Mouse (Mus musculus) CH12.LX (cell line): ENCODE results near the gene Zmynd8. TPM values are rescaled to one million over a fixed set of nuclear protein-coding genes. Genes with fewer than 3 reads are reported as not detected.
"Not testable (repeated sequence)": the region's sequence is repeated elsewhere in the genome, so short reads cannot be mapped to it uniquely, and the experiment has no call there.

ENCODE experiments used
- DNase-seq: peaks from one replicate; pipeline ENCODE4 v3.0.0-alpha.2; 2013; ENCODE audit errors: extremely low read depth
- H3K27ac ChIP-seq: 2 replicates; pipeline ENCODE4 v1.5.1; 2012; ENCODE audit warnings: low read depth, mild to moderate bottlenecking, control low read depth, moderate library complexity; ENCODE audit not compliant: insufficient read depth
- H3K27me3 ChIP-seq: replicated peaks from 2 replicates; pipeline ENCODE3; 2012; ENCODE audit warnings: inconsistent platforms
- H3K36me3 ChIP-seq, 2 experiments: replicated peaks in 1 of 2; 2 replicates each; pipeline versions ENCODE3 to v1.6.1; 2012; ENCODE audit warnings: inconsistent platforms in 1 of 2, low read length in 1 of 2, mild to moderate bottlenecking in 1 of 2, mixed read lengths in 1 of 2, moderate library complexity in 1 of 2; ENCODE audit not compliant: control insufficient read depth in 1 of 2, insufficient read depth in 1 of 2
- H3K4me1 ChIP-seq, 2 experiments: 2 replicates each; pipeline ENCODE4 v1.6.1; 2012; ENCODE audit warnings: inconsistent platforms in 1 of 2, moderate library complexity in 1 of 2; ENCODE audit not compliant: insufficient read depth in 2 of 2, control insufficient read depth in 1 of 2
- H3K4me2 ChIP-seq: 2 replicates; pipeline ENCODE4 v1.6.1; 2012; ENCODE audit warnings: low read depth, mild to moderate bottlenecking, control low read depth; ENCODE audit not compliant: poor library complexity, insufficient read depth, severe bottlenecking
- H3K4me3 ChIP-seq, 3 experiments: fragments of 150-350 bp in 1 of 3; sonication (generic) in 1 of 3; replicated peaks in 1 of 3; 2 replicates each; pipeline versions ENCODE3 to v1.5.1; 2011 to 2012; ENCODE audit warnings: low read depth in 2 of 3, low read length in 2 of 3, mild to moderate bottlenecking in 2 of 3, moderate library complexity in 2 of 3, control low read depth in 1 of 3, improper control_type of control experiment in 1 of 3, inconsistent platforms in 1 of 3, mixed read lengths in 1 of 3; ENCODE audit not compliant: poor library complexity in 1 of 3
- H3K79me2 ChIP-seq: replicated peaks from 2 replicates; pipeline ENCODE4 v1.6.1; 2012; ENCODE audit warnings: mild to moderate bottlenecking, moderate library complexity; ENCODE audit not compliant: control insufficient read depth, poor library complexity, insufficient read depth, severe bottlenecking; ENCODE audit errors: extremely low read depth
- H3K9ac ChIP-seq: 2 replicates; pipeline ENCODE4 v1.6.1; 2012; ENCODE audit warnings: low read depth, mild to moderate bottlenecking, control low read depth, moderate library complexity; ENCODE audit not compliant: insufficient read depth
- H3K9me3 ChIP-seq: replicated peaks from 2 replicates; pipeline ENCODE3; 2012; ENCODE audit warnings: low read length, inconsistent platforms, mixed read lengths
- BHLHE40 ChIP-seq: IDR thresholded peaks from 2 replicates; pipeline ENCODE4 v1.6.1; 2011; ENCODE audit warnings: mild to moderate bottlenecking, low read depth, low read length, improper control_type of control experiment
- ELF1 ChIP-seq: IDR thresholded peaks from 2 replicates; pipeline ENCODE4 v1.6.1; 2014; ENCODE audit warnings: low read depth, mild to moderate bottlenecking, inconsistent platforms, low read length, improper control_type of control experiment
- ETS1 ChIP-seq: conservative IDR thresholded peaks from 2 replicates; pipeline ENCODE4 v1.6.1; 2012; ENCODE audit warnings: low read depth, mild to moderate bottlenecking, inconsistent platforms, low read length, improper control_type of control experiment, moderate library complexity
- POLR2A ChIP-seq: IDR thresholded peaks from 2 replicates; pipeline ENCODE4 v1.6.1; 2011; ENCODE audit warnings: low read depth, mild to moderate bottlenecking, improper control_type of control experiment, low read length
- ZC3H11A ChIP-seq: IDR thresholded peaks from 2 replicates; pipeline ENCODE4 v1.6.1; 2012; ENCODE audit warnings: low read depth, mild to moderate bottlenecking, inconsistent platforms, low read length, improper control_type of control experiment
- dilution Hi-C: fragments of 300-500 bp; cut with MboI; formaldehyde crosslinking; loops from 2 replicates; pipeline ENCODE4 v1.14.3; 2020; ENCODE audit warnings: low sequenced_read_pairs; ENCODE audit not compliant: extremely low pct_unique_long_range_greater_than_20kb, extremely low pct_ligation_motif_present
- in situ Hi-C: fragments of 300-500 bp; cut with MboI; formaldehyde crosslinking; loops from 3 replicates; pipeline ENCODE4 v1.14.3; 2019; ENCODE audit warnings: low sequenced_read_pairs, low pct_ligation_motif_present, low pct_unique_long_range_greater_than_20kb, mixed read lengths
- polyA plus RNA-seq: library from polyadenylated mRNA; unstranded; fragments of >175 nt; gene quantifications from 2 replicates; pipeline ENCODE4 v1.2.1, GENCODE M21; 2012; ENCODE audit warnings: low read depth; ENCODE audit not compliant: insufficient read length
- total RNA-seq, 2 experiments: library from RNA; depleted of rRNA; stranded (reverse); fragments of 300-350 nt in 1 of 2; fragments of >200 nt in 1 of 2; gene quantifications; 2 replicates each; pipeline ENCODE4 v1.2.3; 2012 to 2014

Gene Zmynd8
- total and polyA plus RNA-seq, 3 experiments, result 33.6 to 84.5 (median 35.1) TPM

- no peak overlapping the region for H3K4me3 ChIP-seq
- dilution Hi-C loops (no loop called here), in situ Hi-C loops (no loop called here)
- peaks cover 83 to 93% of the 10 kb centered on the region in 2 experiments for H3K36me3 ChIP-seq
- H3K27me3 ChIP-seq, result no peaks in the 10 kb centered on the region
- DNase-seq, result no peak
- H3K9ac ChIP-seq, result no peak overlapping the region
- peaks cover 19 to 50% of the 10 kb centered on the region in 2 experiments for H3K4me1 ChIP-seq
- no peak overlapping the region for H3K4me2 ChIP-seq
- TF ChIP-seq POLR2A (no peak), BHLHE40 (no peak), ELF1 (no peak), ETS1 (no peak)
- peaks cover 25% of the 10 kb centered on the region; the same call in 1 of the 2 replicates for H3K79me2 ChIP-seq
- H3K27ac ChIP-seq, result no peak overlapping the region
- H3K9me3 ChIP-seq, result no peaks in the 10 kb centered on the region
Measured at GRCm38 (mm10) chr2:165809091-165809490, 89.7 kb downstream of the Zmynd8 start.

- in situ Hi-C loops, result no loop called here
- peaks cover 15 to 43% of the 10 kb centered on the region in 2 experiments for H3K4me1 ChIP-seq
- no peak overlapping the region for H3K4me2 ChIP-seq
- H3K9me3 ChIP-seq, result no peaks in the 10 kb centered on the region
- peaks cover 25% of the 10 kb centered on the region; the same call in 1 of the 2 replicates for H3K79me2 ChIP-seq
- dilution Hi-C loops, result no loop called here
- no peak for TF ChIP-seq ZC3H11A
- H3K27me3 ChIP-seq, result no peaks in the 10 kb centered on the region
- no peak overlapping the region for H3K9ac ChIP-seq
- DNase-seq, result no peak
- H3K36me3 ChIP-seq, result peaks cover 79 to 88% of the 10 kb centered on the region in 2 experiments
- no peak overlapping the region for H3K4me3 ChIP-seq
- no peak overlapping the region for H3K27ac ChIP-seq
Measured at GRCm38 (mm10) chr2:165808179-165808975, 90.4 kb downstream of the Zmynd8 start.

- H3K9ac ChIP-seq, H3K4me2 ChIP-seq, dilution Hi-C loops, H3K4me3 ChIP-seq, in situ Hi-C loops, H3K27ac ChIP-seq, H3K79me2 ChIP-seq, H3K27me3 ChIP-seq, H3K9me3 ChIP-seq, DNase-seq: not testable (repeated sequence)
- peaks cover 71 to 84% of the 10 kb centered on the region in 2 experiments for H3K36me3 ChIP-seq
- H3K4me1 ChIP-seq, result peaks cover 9 to 23% of the 10 kb centered on the region in 2 experiments
Measured at GRCm38 (mm10) chr2:165800174-165800573, 98.6 kb downstream of the Zmynd8 start.
